Mouse (Mus musculus): ENCODE measurements at regions not wholly inside any gene's neighbourhood (a gene's known extent, or its start where the extent isn't known, plus 50 kb on each side); places are given as distances from the start of the nearest gene placed in this dataset.

GRCm38 (mm10) chr13:50966826-50967225, 133.9 kb upstream of the Spin1 start:
- H3K27ac ChIP-seq (replicated peaks), result no peak overlapping the region
- ATAC-seq (ENCODE audit: low FRiP score, low read depth), result no peak

GRCm38 (mm10) chr13:50973379-50973778, 127.3 kb upstream of the Spin1 start:
- Histone ChIP-seq H3K27ac (replicated peaks) (no peak overlapping the region), H3K4me2 (replicated peaks) (no peak overlapping the region), H3K4me3 (no peak overlapping the region), H3K27me3 (no peaks in the 10 kb centered on the region), H3K4me1 (no peaks in the 10 kb centered on the region), H3K9me3 (no peaks in the 10 kb centered on the region), H3K9ac (replicated peaks) (no peak overlapping the region), H3K36me3 (no peaks in the 10 kb centered on the region)
- ATAC-seq (ENCODE audit: low FRiP score, low read depth), result peak; percentile 30; the same call in 1 of the 2 replicates
- WGBS, result 44% methylated on average over 8 of the region's 8 CpGs

More at GRCm38 (mm10) chr13:50966826-50967225, 133.9 kb upstream of the Spin1 start:
- WGBS, result 91% methylated on average over 2 of the region's 2 CpGs
- Histone ChIP-seq H3K4me3 (no peak overlapping the region), H3K9me3 (no peaks in the 10 kb centered on the region), H3K27me3 (no peaks in the 10 kb centered on the region), H3K4me2 (replicated peaks) (no peak overlapping the region), H3K9ac (replicated peaks) (no peak overlapping the region), H3K4me1 (no peaks in the 10 kb centered on the region), H3K36me3 (no peaks in the 10 kb centered on the region)

GRCm38 (mm10) chr13:50975306-50975920, 125.3 kb upstream of the Spin1 start:
- no peak for ATAC-seq (ENCODE audit: low FRiP score, low read depth)
- Histone ChIP-seq H3K4me1 (no peaks in the 10 kb centered on the region), H3K36me3 (no peaks in the 10 kb centered on the region), H3K27me3 (no peaks in the 10 kb centered on the region), H3K4me2 (replicated peaks) (no peak overlapping the region), H3K9me3 (no peaks in the 10 kb centered on the region), H3K27ac (replicated peaks) (no peak overlapping the region), H3K9ac (replicated peaks) (no peak overlapping the region), H3K4me3 (no peak overlapping the region)
- 81% methylated on average over 12 of the region's 12 CpGs for WGBS

GRCm38 (mm10) chr13:50982005-50982404, 118.7 kb upstream of the Spin1 start:
- H3K36me3 ChIP-seq, result no peaks in the 10 kb centered on the region
- 0 out of 2 replicates have a peak, but pooled peaks cover 3% of the 10 kb centered on the region for H3K9me3 ChIP-seq
- no peak overlapping the region for H3K4me2 ChIP-seq (replicated peaks)
- 70% methylated on average over 1 of the region's 1 CpGs for WGBS
- no peak overlapping the region for H3K27ac ChIP-seq (replicated peaks)
- H3K27me3 ChIP-seq, result no peaks in the 10 kb centered on the region
- H3K9ac ChIP-seq (replicated peaks), result no peak overlapping the region
- H3K4me1 ChIP-seq, result no peaks in the 10 kb centered on the region
- no peak overlapping the region for H3K4me3 ChIP-seq
- no peak for ATAC-seq (ENCODE audit: low FRiP score, low read depth)

- H3K4me2 ChIP-seq (replicated peaks), result no peak overlapping the region
- WGBS, result 86% methylated on average over 10 of the region's 10 CpGs
- H3K36me3 ChIP-seq, result no peaks in the 10 kb centered on the region
- H3K9me3 ChIP-seq, result 0 out of 2 replicates have a peak, but pooled peaks cover 3% of the 10 kb centered on the region
- no peaks in the 10 kb centered on the region for H3K27me3 ChIP-seq
- no peak overlapping the region for H3K9ac ChIP-seq (replicated peaks)
- no peak for ATAC-seq (ENCODE audit: low FRiP score, low read depth)
- no peaks in the 10 kb centered on the region for H3K4me1 ChIP-seq
- H3K4me3 ChIP-seq, result no peak overlapping the region
- no peak overlapping the region for H3K27ac ChIP-seq (replicated peaks)
These were observed 117.7 kb upstream of the Spin1 start for GRCm38 (mm10) chr13:50982990-50983389.

- Histone ChIP-seq H3K9ac (replicated peaks) (no peak overlapping the region), H3K36me3 (no peaks in the 10 kb centered on the region), H3K27me3 (no peaks in the 10 kb centered on the region), H3K4me2 (replicated peaks) (no peak overlapping the region), H3K4me1 (no peaks in the 10 kb centered on the region), H3K27ac (replicated peaks) (no peak overlapping the region), H3K4me3 (no peak overlapping the region), H3K9me3 (0 out of 2 replicates have a peak, but pooled peaks cover 7% of the 10 kb centered on the region)
- no peak for ATAC-seq (ENCODE audit: low FRiP score, low read depth)
- WGBS, result 85% methylated on average over 9 of the region's 9 CpGs
These were observed 108.8 kb upstream of the Spin1 start for GRCm38 (mm10) chr13:50991726-50992432.

- WGBS, result 86% methylated on average over 4 of the region's 4 CpGs
- Histone ChIP-seq H3K27ac (replicated peaks) (no peak overlapping the region), H3K36me3 (no peaks in the 10 kb centered on the region), H3K9ac (replicated peaks) (no peak overlapping the region), H3K27me3 (no peaks in the 10 kb centered on the region), H3K4me3 (no peak overlapping the region), H3K9me3 (no peaks in the 10 kb centered on the region), H3K4me2 (replicated peaks) (no peak overlapping the region), H3K4me1 (no peaks in the 10 kb centered on the region)
- ATAC-seq (ENCODE audit: low FRiP score, low read depth), result no peak
These were observed 100.9 kb upstream of the Spin1 start for GRCm38 (mm10) chr13:50999738-51000137.

GRCm38 (mm10) chr13:51004827-51005226, 95.9 kb upstream of the Spin1 start:
- H3K4me1 ChIP-seq, result no peaks in the 10 kb centered on the region
- H3K9me3 ChIP-seq, result no peaks in the 10 kb centered on the region
- H3K4me3 ChIP-seq, result no peak overlapping the region
- no peak overlapping the region for H3K9ac ChIP-seq (replicated peaks)
- H3K4me2 ChIP-seq (replicated peaks), result no peak overlapping the region
- 74% methylated on average over 3 of the region's 3 CpGs for WGBS
- no peaks in the 10 kb centered on the region for H3K27me3 ChIP-seq
- H3K36me3 ChIP-seq, result no peaks in the 10 kb centered on the region
- no peak for ATAC-seq (ENCODE audit: low FRiP score, low read depth)
- H3K27ac ChIP-seq (replicated peaks), result no peak overlapping the region

GRCm38 (mm10) chr13:51010736-51011135, 89.9 kb upstream of the Spin1 start:
- no peaks in the 10 kb centered on the region for H3K4me1 ChIP-seq
- no peak overlapping the region for H3K27ac ChIP-seq (replicated peaks)
- H3K36me3 ChIP-seq, result no peaks in the 10 kb centered on the region
- H3K4me3 ChIP-seq, result no peak overlapping the region
- 87% methylated on average over 7 of the region's 7 CpGs for WGBS
- no peaks in the 10 kb centered on the region for H3K9me3 ChIP-seq
- H3K27me3 ChIP-seq, result no peaks in the 10 kb centered on the region
- ATAC-seq (ENCODE audit: low FRiP score, low read depth), result no peak
- H3K4me2 ChIP-seq (replicated peaks), result no peak overlapping the region
- no peak overlapping the region for H3K9ac ChIP-seq (replicated peaks)

GRCm38 (mm10) chr13:51016209-51016608, 84.5 kb upstream of the Spin1 start:
- Histone ChIP-seq H3K4me3 (no peak overlapping the region), H3K36me3 (no peaks in the 10 kb centered on the region), H3K9me3 (no peaks in the 10 kb centered on the region), H3K27ac (replicated peaks) (no peak overlapping the region), H3K27me3 (no peaks in the 10 kb centered on the region), H3K4me2 (replicated peaks) (no peak overlapping the region), H3K9ac (replicated peaks) (no peak overlapping the region), H3K4me1 (no peaks in the 10 kb centered on the region)
- 88% methylated on average over 3 of the region's 3 CpGs for WGBS
- no peak for ATAC-seq (ENCODE audit: low FRiP score, low read depth)

- Histone ChIP-seq H3K4me2 (replicated peaks) (no peak overlapping the region), H3K9me3 (no peaks in the 10 kb centered on the region), H3K4me1 (no peaks in the 10 kb centered on the region), H3K9ac (replicated peaks) (no peak overlapping the region), H3K36me3 (no peaks in the 10 kb centered on the region), H3K27ac (replicated peaks) (no peak overlapping the region), H3K4me3 (no peak overlapping the region), H3K27me3 (no peaks in the 10 kb centered on the region)
- no peak for ATAC-seq (ENCODE audit: low FRiP score, low read depth)
- 80% methylated on average over 16 of the region's 16 CpGs for WGBS
These were observed 83.5 kb upstream of the Spin1 start for GRCm38 (mm10) chr13:51016956-51017703.

- no peaks in the 10 kb centered on the region for H3K9me3 ChIP-seq
- ATAC-seq (ENCODE audit: low FRiP score, low read depth), result no peak
- H3K4me1 ChIP-seq, result peaks cover 2% of the 10 kb centered on the region; the same call in 1 of the 2 replicates
- no peak overlapping the region for H3K4me3 ChIP-seq
- H3K4me2 ChIP-seq (replicated peaks), result no peak overlapping the region
- H3K9ac ChIP-seq (replicated peaks), result no peak overlapping the region
- H3K36me3 ChIP-seq, result no peaks in the 10 kb centered on the region
- H3K27ac ChIP-seq (replicated peaks), result no peak overlapping the region
- 58% methylated on average over 10 of the region's 10 CpGs for WGBS
- H3K27me3 ChIP-seq, result no peaks in the 10 kb centered on the region
These were observed 82.9 kb upstream of the Spin1 start for GRCm38 (mm10) chr13:51017727-51018321.
